Mouse (Mus musculus) small intestine, adult 2 months (tissue): ENCODE results near the gene Kcnt2.

Experiments
- CTCF ChIP-seq: fragments of 200-500 bp; IDR thresholded peaks from 2 replicates; pipeline ENCODE4 v1.5.1; 2012; ENCODE audit warnings: low read depth, mild to moderate bottlenecking, control low read depth, inconsistent platforms, low read length, moderate library complexity, mixed read lengths; ENCODE audit not compliant: insufficient replicate concordance, insufficient read length; ENCODE audit errors: extremely low read depth
- POLR2A ChIP-seq: fragments of 200-500 bp; IDR thresholded peaks from 2 replicates; pipeline ENCODE4 v1.6.1; 2012; ENCODE audit warnings: low read depth, mild to moderate bottlenecking, control low read depth, inconsistent platforms, low read length, moderate library complexity

DNA sequence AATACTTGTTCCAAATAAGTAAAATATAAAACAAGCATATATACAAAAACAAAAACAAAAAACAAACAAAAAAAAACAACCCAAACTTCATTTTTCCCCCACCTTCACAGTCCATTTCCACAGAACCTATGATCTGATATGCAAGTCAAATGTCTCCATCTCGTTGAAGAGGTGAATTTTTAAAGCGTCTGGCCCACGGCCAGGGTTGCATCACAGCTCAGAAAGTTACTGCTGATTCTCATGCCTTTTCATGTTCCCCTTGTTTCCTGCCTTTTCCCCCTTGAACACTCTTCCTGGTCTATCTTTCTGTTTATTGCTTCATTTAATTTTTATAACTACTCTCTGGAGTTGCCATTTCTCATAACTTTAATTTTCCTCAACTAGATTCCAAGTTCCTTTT is 18.7 kb downstream of the Kcnt2 start:
- TF ChIP-seq CTCF: no peak
- TF ChIP-seq POLR2A: no peak
